Mouse (Mus musculus): ENCODE measurements around the gene Phf7. TPM values are rescaled to one million over a fixed set of nuclear protein-coding genes. Genes with fewer than 3 reads are reported as not detected.

Gene Phf7
- polyA plus RNA-seq, 1 experiment from 2014 or later: 13.9 TPM

DNA sequence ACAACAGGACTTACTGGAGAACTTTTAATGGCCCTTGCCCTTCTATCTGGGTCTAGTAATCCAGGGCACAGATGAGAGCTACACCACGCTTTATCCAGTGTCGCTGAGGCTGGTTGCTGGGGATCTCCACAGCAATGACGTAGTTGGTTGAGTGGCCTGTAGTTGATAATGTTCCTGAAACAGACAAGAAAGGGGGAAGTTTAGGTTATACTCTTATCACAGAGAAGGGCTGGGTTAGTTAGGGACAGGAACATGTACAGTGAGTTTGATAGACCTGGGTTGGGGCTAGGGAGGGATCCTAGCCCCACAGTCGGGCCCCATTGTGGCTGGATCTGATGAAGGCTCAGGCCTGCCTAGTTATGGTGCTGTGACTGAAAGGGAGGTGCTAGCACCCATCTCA lies 9.3 kb upstream of the Phf7 start:
- H3K27ac ChIP-seq (ENCODE audit: low read depth, low read length): no peak overlapping the region
- H3K4me3 ChIP-seq (ENCODE audit: low read depth, low read length): no peak overlapping the region
- no peak for DNase-seq (ENCODE audit: low spot score)
- no peaks in the 10 kb centered on the region for H3K27me3 ChIP-seq (ENCODE audit: control insufficient read depth, insufficient read depth, low read length)
- H3K9me3 ChIP-seq (ENCODE audit: control insufficient read depth, low read length): no peaks in the 10 kb centered on the region
- H3K36me3 ChIP-seq (ENCODE audit: control insufficient read depth, insufficient read depth, low read length): peaks cover 27% of the 10 kb centered on the region
- no peak overlapping the region for H3K4me2 ChIP-seq (replicated peaks; ENCODE audit: low read depth, low read length)
- WGBS: 95% methylated on average over 4 of the region's 4 CpGs
- no peak for ATAC-seq (ENCODE audit: low FRiP score)
- H3K9ac ChIP-seq (ENCODE audit: low read depth, low read length): no peak overlapping the region
- H3K4me1 ChIP-seq (replicated peaks; ENCODE audit: control insufficient read depth, insufficient read depth, low read length): no peaks in the 10 kb centered on the region

DNA sequence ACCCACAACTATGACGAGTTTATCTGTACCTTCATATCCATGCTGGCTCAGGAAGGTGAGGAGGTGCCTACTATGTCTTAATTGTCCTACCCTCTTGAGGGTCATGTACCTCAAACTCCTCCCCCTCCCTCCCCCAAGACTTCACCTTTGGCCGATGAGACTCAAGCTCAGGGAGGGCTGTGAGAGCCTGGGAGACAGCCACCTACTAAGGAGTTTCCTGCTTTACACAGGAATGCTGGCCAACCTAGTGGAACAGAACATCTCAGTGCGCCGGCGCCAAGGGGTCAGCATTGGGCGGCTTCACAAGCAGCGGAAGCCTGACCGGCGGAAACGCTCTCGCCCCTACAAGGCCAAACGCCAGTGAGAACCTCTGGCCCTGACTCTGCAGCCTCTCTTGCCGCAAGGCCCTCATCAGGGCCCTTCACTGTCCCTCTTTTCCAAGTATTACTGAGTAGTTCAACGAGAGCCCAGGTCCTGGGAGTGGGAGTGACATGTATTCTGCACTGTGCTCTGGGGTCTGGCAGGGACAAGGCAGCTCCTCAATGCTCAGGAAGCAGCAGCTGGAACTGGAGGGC lies 7.4 kb upstream of the Phf7 start:
- H3K9ac ChIP-seq (ENCODE audit: low read depth, low read length): no peak overlapping the region
- no peaks in the 10 kb centered on the region for H3K4me1 ChIP-seq (replicated peaks; ENCODE audit: control insufficient read depth, insufficient read depth, low read length)
- ATAC-seq (ENCODE audit: low FRiP score) (no peak), DNase-seq (ENCODE audit: low spot score) (no peak)
- H3K4me3 ChIP-seq (ENCODE audit: low read depth, low read length): no peak overlapping the region
- H3K27ac ChIP-seq (ENCODE audit: low read depth, low read length): no peak overlapping the region
- H3K36me3 ChIP-seq (ENCODE audit: control insufficient read depth, insufficient read depth, low read length): peaks cover 30% of the 10 kb centered on the region
- H3K27me3 ChIP-seq (ENCODE audit: control insufficient read depth, insufficient read depth, low read length): no peaks in the 10 kb centered on the region
- no peak overlapping the region for H3K4me2 ChIP-seq (replicated peaks; ENCODE audit: low read depth, low read length)
- WGBS: 95% methylated on average over 14 of the region's 14 CpGs
- H3K9me3 ChIP-seq (ENCODE audit: control insufficient read depth, low read length): no peaks in the 10 kb centered on the region

DNA sequence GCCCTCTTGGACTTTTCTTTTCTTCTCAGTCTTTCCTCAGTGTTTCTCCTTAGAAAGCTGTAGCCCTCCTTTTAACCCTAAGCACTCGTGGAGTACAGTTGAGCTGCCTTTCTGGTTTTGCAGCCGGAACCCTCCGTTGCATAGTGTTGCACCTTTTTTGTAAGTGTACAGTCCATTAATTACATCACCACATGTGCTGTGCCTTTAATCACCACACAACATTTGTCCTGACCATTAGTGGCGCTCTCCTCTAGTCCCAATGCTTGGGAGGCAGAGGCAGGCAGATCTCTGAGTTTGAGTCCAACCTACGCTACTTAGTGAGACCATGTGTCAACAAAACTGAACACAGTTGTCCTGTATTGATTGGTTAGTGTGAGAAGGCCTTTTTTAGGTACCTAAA lies 974 bp upstream of the Phf7 start:
- ATAC-seq (ENCODE audit: low FRiP score) (no peak), DNase-seq (ENCODE audit: low spot score) (no peak)
- Histone ChIP-seq H3K9ac (ENCODE audit: low read depth, low read length) (peak overlapping the region; percentile 98), H3K4me2 (replicated peaks; ENCODE audit: low read depth, low read length) (peak overlapping the region; percentile 80), H3K4me3 (ENCODE audit: low read depth, low read length) (peak overlapping the region; percentile 96), H3K27me3 (ENCODE audit: control insufficient read depth, insufficient read depth, low read length) (no peaks in the 10 kb centered on the region), H3K9me3 (ENCODE audit: control insufficient read depth, low read length) (no peaks in the 10 kb centered on the region), H3K4me1 (replicated peaks; ENCODE audit: control insufficient read depth, insufficient read depth, low read length) (no peaks in the 10 kb centered on the region; the same call in 1 of the 2 replicates), H3K27ac (ENCODE audit: low read depth, low read length) (no peak overlapping the region), H3K36me3 (ENCODE audit: control insufficient read depth, insufficient read depth, low read length) (peaks cover 13% of the 10 kb centered on the region; the same call in 1 of the 2 replicates)
- 88% methylated on average over 5 of the region's 5 CpGs for WGBS

DNA sequence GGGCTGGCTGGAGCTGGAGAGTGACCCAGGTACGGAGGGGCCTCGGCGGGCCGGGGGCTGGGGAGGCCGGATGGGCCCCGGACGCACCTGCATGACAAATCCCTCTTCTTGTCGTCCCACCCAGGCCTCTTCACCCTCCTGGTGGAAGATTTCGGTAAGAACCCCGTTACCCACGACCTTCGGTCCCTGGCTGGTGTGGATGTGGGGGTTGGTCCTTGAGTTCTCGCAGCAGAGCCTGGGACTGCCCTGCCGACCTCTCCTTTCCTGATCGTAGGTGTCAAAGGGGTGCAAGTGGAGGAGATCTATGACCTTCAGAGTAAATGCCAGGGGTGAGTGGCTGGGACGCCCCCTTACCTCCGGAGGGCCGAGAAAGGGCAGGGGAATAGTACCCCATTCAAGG lies 509 bp upstream of the Phf7 start:
- H3K4me1 ChIP-seq (replicated peaks; ENCODE audit: control insufficient read depth, insufficient read depth, low read length): no peaks in the 10 kb centered on the region; the same call in 1 of the 2 replicates
- ATAC-seq (ENCODE audit: low FRiP score) (peak; percentile 76; the same call in 1 of the 2 replicates), DNase-seq (ENCODE audit: low spot score) (no peak)
- peaks cover 8% of the 10 kb centered on the region; the same call in 1 of the 2 replicates for H3K36me3 ChIP-seq (ENCODE audit: control insufficient read depth, insufficient read depth, low read length)
- H3K27ac ChIP-seq (ENCODE audit: low read depth, low read length): no peak overlapping the region
- H3K9ac ChIP-seq (ENCODE audit: low read depth, low read length): peak overlapping the region; percentile 98
- H3K4me2 ChIP-seq (replicated peaks; ENCODE audit: low read depth, low read length): peak overlapping the region; percentile 80
- no peaks in the 10 kb centered on the region for H3K27me3 ChIP-seq (ENCODE audit: control insufficient read depth, insufficient read depth, low read length)
- H3K9me3 ChIP-seq (ENCODE audit: control insufficient read depth, low read length): no peaks in the 10 kb centered on the region
- peak overlapping the region; percentile 96 for H3K4me3 ChIP-seq (ENCODE audit: low read depth, low read length)
- 2% methylated on average over 18 of the region's 18 CpGs for WGBS

DNA sequence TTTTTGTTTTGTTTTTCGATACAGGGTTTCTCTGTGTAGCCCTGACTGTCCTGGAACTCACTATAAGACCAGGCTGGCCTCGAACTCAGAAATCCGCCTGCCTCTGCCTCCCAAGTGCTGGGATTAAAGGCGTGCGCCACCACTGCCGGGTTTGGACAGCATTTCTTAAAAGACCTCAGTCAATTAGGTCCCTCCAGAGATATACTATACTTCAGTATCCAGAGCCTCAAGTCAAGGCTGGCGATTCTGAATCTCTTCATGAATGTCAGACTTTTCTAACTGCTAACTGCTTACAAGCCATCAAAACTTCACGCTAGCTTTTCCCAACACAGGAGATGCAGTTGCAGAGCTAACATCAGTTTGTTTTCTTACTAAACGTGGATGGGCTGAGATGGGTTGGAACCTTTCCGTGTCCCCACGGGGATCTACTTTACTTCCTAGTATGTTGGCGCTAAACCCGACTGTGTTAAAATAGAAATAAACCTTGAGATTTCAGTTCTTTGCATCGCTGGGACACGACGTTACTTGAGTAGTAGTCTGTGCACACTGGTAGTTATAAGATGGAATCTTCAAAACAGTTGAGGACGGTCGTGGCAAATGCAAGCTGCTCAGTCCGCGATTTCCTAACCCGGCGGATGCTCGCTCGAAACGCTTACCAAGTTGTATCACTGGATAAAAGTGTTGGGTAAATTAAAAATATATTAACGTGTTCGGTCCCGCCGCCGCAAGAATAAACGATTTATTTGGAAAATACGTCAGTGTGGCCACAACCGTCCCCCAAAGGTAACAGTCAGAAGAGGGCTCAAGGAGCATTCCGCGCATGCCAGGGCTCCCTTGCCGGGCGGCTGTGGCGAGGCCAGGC lies 664 bp downstream of the Phf7 start:
- WGBS: 23% methylated on average over 38 of the region's 38 CpGs
- ATAC-seq (ENCODE audit: low FRiP score): peak; percentile 23; the same call in 1 of the 2 replicates
- peak overlapping the region; percentile 96 for H3K4me3 ChIP-seq (ENCODE audit: low read depth, low read length)
- DNase-seq (ENCODE audit: low spot score): no peak
- peak overlapping the region; percentile 80 for H3K4me2 ChIP-seq (replicated peaks; ENCODE audit: low read depth, low read length)
- peak overlapping the region; percentile 82 for H3K27ac ChIP-seq (ENCODE audit: low read depth, low read length)
- H3K9ac ChIP-seq (ENCODE audit: low read depth, low read length): peak overlapping the region; percentile 98
- H3K9me3 ChIP-seq (ENCODE audit: control insufficient read depth, low read length): no peaks in the 10 kb centered on the region
- H3K4me1 ChIP-seq (replicated peaks; ENCODE audit: control insufficient read depth, insufficient read depth, low read length): no peaks in the 10 kb centered on the region; the same call in 1 of the 2 replicates
- H3K36me3 ChIP-seq (ENCODE audit: control insufficient read depth, insufficient read depth, low read length): peaks cover 4% of the 10 kb centered on the region; the same call in 1 of the 2 replicates
- H3K27me3 ChIP-seq (ENCODE audit: control insufficient read depth, insufficient read depth, low read length): no peaks in the 10 kb centered on the region

DNA sequence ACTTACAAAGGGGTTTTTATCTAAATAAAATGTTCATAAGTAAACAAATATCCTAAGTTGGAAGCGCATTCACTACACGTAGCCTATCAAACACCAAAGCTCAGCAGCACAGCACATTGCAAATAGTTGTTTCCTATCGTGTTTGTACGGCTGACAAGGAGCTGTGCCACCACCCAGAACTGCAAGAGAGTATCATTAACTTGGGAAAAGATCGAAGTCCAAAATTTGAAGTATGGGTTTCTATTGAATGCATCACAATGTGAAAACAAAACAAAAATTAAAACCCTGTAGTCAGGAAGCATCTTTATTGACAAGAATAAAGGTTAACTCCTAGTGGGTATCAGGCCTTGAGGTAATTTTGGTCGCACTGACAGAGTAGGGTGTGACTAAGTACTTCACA lies 2.7 kb downstream of the Phf7 start:
- Histone ChIP-seq H3K4me2 (replicated peaks; ENCODE audit: low read depth, low read length) (no peak overlapping the region), H3K36me3 (ENCODE audit: control insufficient read depth, insufficient read depth, low read length) (no peaks in the 10 kb centered on the region; the same call in 1 of the 2 replicates), H3K9ac (ENCODE audit: low read depth, low read length) (no peak overlapping the region), H3K4me3 (ENCODE audit: low read depth, low read length) (no peak overlapping the region), H3K9me3 (ENCODE audit: control insufficient read depth, low read length) (no peaks in the 10 kb centered on the region), H3K4me1 (replicated peaks; ENCODE audit: control insufficient read depth, insufficient read depth, low read length) (no peaks in the 10 kb centered on the region; the same call in 1 of the 2 replicates), H3K27ac (ENCODE audit: low read depth, low read length) (no peak overlapping the region), H3K27me3 (ENCODE audit: control insufficient read depth, insufficient read depth, low read length) (no peaks in the 10 kb centered on the region)
- WGBS: 94% methylated on average over 6 of the region's 6 CpGs
- DNase-seq (ENCODE audit: low spot score) (no peak), ATAC-seq (ENCODE audit: low FRiP score) (no peak)

DNA sequence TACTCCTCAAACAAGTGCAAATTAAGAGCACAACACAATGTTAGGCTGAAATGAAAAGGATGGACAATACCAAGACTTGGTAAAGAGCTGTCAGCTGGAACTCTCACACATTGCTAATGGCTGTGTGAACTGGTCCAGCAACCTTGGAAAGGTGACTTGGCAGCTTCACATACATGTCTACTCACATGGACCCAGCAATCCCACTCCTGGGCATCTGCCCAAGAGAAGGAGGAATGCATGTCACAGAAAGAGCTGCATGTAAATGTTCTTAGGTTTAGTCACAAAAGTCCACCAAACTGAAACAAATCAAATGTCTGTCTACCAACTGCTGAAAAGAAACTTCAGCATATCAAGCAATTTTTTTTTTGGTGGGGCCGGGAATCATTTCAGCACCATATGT lies 5.2 kb downstream of the Phf7 start:
- Histone ChIP-seq H3K36me3 (ENCODE audit: control insufficient read depth, insufficient read depth, low read length) (no peaks in the 10 kb centered on the region), H3K4me1 (replicated peaks; ENCODE audit: control insufficient read depth, insufficient read depth, low read length) (no peaks in the 10 kb centered on the region), H3K4me2 (replicated peaks; ENCODE audit: low read depth, low read length) (no peak overlapping the region), H3K9me3 (ENCODE audit: control insufficient read depth, low read length) (no peaks in the 10 kb centered on the region), H3K9ac (ENCODE audit: low read depth, low read length) (no peak overlapping the region), H3K4me3 (ENCODE audit: low read depth, low read length) (no peak overlapping the region), H3K27ac (ENCODE audit: low read depth, low read length) (no peak overlapping the region), H3K27me3 (ENCODE audit: control insufficient read depth, insufficient read depth, low read length) (no peaks in the 10 kb centered on the region)
- ATAC-seq (ENCODE audit: low FRiP score): no peak
- 89% methylated on average over 1 of the region's 1 CpGs for WGBS
- no peak for DNase-seq (ENCODE audit: low spot score)

DNA sequence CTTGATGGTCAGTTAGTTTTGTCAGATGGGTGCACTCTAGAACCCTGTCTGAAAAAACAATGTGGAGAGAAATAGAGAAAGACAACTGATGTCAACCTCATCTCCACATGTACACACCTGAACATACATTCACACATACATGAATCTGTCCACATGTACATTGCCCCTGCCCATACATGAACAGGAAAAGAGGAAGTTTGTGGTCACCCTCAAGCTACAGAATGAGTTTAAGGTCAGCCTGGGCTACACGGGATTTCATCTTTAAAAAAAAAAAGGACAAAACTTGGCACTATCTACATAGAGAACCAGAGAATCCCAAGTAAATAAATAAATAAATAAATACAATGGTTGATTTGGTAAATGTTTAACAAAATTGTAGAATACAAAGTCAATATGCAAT lies 6.3 kb downstream of the Phf7 start:
- Histone ChIP-seq H3K27ac (ENCODE audit: low read depth, low read length) (no peak overlapping the region), H3K9me3 (ENCODE audit: control insufficient read depth, low read length) (no peaks in the 10 kb centered on the region), H3K27me3 (ENCODE audit: control insufficient read depth, insufficient read depth, low read length) (no peaks in the 10 kb centered on the region), H3K4me2 (replicated peaks; ENCODE audit: low read depth, low read length) (no peak overlapping the region), H3K9ac (ENCODE audit: low read depth, low read length) (no peak overlapping the region), H3K36me3 (ENCODE audit: control insufficient read depth, insufficient read depth, low read length) (no peaks in the 10 kb centered on the region), H3K4me3 (ENCODE audit: low read depth, low read length) (no peak overlapping the region), H3K4me1 (replicated peaks; ENCODE audit: control insufficient read depth, insufficient read depth, low read length) (no peaks in the 10 kb centered on the region)
- no peak for ATAC-seq (ENCODE audit: low FRiP score)
- 58% methylated on average over 1 of the region's 1 CpGs for WGBS
- DNase-seq (ENCODE audit: low spot score): no peak

All from hindbrain, embryonic 11.5 days (tissue).